Mouse (Mus musculus) spleen, adult 18-20 months (tissue): ENCODE data around the gene Uts2b.
"Not testable (repeated sequence)": the region's sequence is repeated elsewhere in the genome, so short reads cannot be mapped to it uniquely, and the experiment has no call there.

Experiments
- DNase-seq, 2 experiments: peaks; one replicate each; pipeline ENCODE4 v3.0.0; 2022; ENCODE audit warnings: mixed read lengths in 2 of 2

Uts2b gene

DNA sequence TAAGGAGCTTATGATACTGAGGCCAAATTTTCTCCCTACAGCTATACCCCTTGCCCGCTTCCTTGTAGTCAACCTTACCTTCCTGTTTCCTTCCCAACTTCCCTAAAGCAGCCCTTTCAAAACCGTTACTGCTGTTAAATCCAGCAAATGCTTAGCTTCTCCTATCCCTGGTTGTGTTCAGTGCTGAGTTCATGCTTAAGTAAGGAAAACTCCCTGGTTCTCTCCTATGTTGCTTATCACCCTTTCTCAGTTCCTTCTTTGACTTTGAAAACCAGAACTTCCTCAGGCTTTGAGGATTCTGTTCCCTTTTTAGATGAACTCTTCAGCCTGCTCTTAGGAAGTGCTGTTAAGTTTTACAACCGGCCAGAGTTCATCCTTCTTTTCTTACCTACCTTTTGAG lies 4.1 kb upstream of the Uts2b start:
- DNase-seq, result no peak

GRCm38 (mm10) chr16:27370700-27371099 lies 661 bp upstream of the Uts2b start:
- no peak for DNase-seq

DNA sequence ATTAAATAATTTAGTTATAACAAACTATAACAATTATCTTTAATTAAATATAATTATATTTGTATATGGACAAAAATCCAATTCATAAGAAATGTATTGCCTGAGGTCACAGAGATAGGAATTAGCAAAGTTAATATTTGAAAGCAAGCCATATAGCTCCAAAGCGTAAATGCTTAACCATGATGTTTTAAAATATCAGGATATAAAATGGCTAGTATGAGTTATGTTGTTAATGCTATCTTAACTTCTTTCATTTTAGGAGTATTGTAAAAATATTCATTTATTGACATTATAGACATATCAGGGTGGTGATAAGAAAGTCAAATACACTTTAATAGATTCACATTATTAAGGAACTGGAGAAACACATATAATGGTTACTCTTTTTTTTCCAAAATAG lies 10.0 kb downstream of the Uts2b start:
- DNase-seq, result no peak

DNA sequence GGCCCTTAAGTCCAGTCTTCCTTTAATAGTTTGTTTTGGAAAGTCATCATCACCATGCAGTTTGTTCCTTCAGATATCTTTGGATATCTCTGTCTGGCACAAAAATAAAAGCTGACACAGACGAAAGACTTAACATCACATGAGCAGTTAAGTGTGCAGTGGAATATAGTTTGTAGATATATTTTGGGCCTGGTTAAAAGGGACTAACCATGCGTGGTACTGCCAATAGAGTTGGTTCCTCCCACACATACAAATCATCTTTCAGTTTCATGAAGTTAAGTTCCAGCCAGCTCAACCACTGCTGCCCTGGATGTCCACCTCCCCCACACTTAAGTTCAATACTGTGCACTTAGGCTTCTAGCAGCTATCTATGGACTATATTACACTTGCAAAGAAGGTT lies 15.6 kb downstream of the Uts2b start:
- peak in 1 of 2 experiments; percentile 8 for DNase-seq

DNA sequence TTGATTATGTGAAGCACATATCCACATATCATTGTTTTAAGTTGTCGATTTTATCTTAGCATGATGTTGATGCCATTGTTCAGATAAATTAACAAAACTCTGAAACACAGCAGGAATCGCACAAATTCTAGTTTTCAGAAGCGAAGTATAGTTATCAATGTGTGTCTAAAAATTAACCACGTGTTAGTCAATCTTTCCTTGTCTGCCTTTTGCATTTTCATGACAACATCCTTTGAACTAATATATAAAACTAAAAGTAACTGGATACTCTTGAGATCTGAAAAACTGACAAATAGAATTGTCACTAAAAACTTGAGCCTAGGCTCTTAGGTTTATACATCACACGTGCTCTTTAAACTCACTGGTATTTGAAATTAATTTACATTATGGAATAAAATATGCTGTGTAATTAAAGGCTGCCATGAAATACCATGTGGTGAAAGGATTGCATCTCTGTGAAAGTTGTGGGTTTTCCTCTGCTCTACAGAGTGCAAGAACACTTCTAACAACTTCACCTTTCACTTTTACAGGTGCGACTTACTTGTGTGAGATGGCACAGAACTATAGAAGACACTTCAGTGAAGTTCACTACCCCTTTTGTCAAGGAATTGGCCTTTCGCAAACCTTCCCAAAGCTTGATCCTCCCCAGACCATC lies 20.0 kb downstream of the Uts2b start:
- DNase-seq, result no peak

DNA sequence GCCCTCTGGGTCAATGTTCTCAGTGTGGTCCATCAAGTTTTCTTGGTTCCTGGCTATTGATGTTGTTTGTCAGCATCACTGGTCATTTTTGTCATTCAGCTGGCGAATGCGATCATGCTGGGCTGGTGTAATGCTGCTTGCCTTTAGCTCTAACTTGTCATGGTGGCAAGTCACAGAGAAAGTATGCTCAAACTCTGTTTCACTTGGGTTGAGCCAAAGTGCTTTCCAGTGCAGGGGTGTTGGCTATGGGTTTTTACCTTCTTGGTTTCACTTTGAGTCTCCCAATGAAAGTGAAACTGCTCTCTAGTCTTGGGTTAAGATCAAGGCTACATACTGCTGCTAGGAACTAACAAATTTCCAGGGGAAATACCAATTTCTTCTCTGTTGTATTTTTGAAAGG lies 20.8 kb downstream of the Uts2b start:
- peak in 1 of 2 experiments; percentile 5 for DNase-seq

GRCm38 (mm10) chr16:27348359-27348758 lies 21.7 kb downstream of the Uts2b start:
- DNase-seq, result no peak

DNA sequence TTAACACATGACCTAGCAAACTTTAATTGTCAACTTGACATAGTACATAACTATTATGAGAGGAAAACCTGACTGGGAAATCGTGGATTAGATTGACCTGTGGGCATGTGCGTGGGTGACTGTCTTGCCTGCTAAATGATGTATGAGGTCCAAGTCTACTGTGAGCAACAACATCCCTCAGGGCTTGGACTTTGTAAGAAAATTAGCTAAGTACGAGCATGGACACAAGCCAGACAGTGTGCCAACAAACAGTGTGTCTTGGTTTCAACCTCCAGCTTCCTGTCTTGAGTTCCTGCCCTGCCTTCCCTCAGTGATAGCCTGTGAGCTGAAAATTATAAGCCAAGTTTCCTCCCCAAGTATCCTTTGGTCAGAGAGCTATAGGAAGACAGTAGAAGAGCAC lies 22.5 kb downstream of the Uts2b start:
- no peak for DNase-seq

- DNase-seq, result no peak
Observed at GRCm38 (mm10) chr16:27326463-27326862, 43.6 kb downstream of the Uts2b start.

DNA sequence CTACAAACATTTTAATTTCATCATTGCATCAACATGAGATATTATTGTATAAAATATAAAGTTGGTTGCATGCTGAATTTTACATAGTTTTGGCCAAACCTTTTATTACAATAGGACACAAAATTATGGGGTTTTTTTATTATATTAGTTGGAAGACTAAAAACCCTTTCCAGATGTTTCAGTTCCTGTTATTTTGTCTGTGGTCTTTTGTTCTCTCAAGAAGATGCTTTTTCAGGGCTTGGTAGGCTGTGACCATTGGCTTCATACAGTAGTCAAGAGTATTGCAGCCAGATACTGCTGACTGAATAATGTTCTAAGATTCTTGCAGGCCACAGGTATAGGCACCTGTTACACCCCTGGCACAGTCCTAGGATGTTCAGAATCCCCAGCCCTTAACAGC lies 48.0 kb downstream of the Uts2b start:
- DNase-seq, result no peak

GRCm38 (mm10) chr16:27319099-27319498 lies 50.9 kb downstream of the Uts2b start:
- no peak for DNase-seq

DNA sequence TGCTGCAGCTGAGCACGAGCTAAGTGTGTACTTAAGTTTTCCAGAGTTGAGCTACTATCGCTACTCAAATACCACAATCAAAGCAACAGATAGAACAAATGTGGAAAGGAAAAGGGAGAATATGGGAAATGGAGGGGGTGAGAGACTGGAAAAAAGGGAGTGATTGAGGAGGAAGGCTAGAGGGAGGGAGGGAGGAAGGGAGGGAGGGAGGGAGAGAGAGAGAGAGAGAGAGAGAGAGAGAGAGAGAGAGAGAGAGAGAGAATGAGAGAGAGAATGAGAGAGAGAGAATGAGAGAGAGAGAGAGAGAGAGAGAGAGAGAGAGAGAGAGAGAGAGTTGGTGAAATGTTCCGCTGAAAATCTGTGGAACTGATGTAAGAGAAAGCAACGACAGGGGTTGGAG lies 62.9 kb downstream of the Uts2b start, which contains the start of gene Ostn:
Gene Ostn (plus strand): TSS at position 301 of the 400 bp plus-strand sequence.
- DNase-seq, result not testable (repeated sequence)
